Mouse (Mus musculus) neural tube, embryonic 13.5 days (tissue): Measurements from ENCODE around the gene Ubtd2. TPM values are rescaled to one million over a fixed set of nuclear protein-coding genes. Genes with fewer than 3 reads are reported as not detected.

Experiments
- ATAC-seq: fragments of 200-750 bp; cut with Nextera tagmentation; 2 replicates; pipeline ENCODE4 v1.8.0; 2017; ENCODE audit warnings: low read depth, mild to moderate bottlenecking, moderate TSS enrichment, moderate library complexity
- H3K27ac ChIP-seq: fragments of 300-500 bp; sonication (generic); replicated peaks from 2 replicates; pipeline ENCODE4 v1.5.1; 2015; ENCODE audit warnings: moderate library complexity, mild to moderate bottlenecking, inconsistent platforms
- H3K27me3 ChIP-seq: fragments of 300-500 bp; sonication (generic); 2 replicates; pipeline ENCODE4 v1.6.1; 2015; ENCODE audit warnings: mild to moderate bottlenecking, inconsistent platforms
- H3K36me3 ChIP-seq: fragments of 300-500 bp; sonication (generic); 2 replicates; pipeline ENCODE4 v1.6.1; 2015; ENCODE audit warnings: mild to moderate bottlenecking, inconsistent platforms
- H3K4me1 ChIP-seq: fragments of 300-500 bp; sonication (generic); replicated peaks from 2 replicates; pipeline ENCODE4 v1.6.1; 2015; ENCODE audit warnings: inconsistent platforms
- H3K4me2 ChIP-seq: fragments of 300-500 bp; sonication (generic); 2 replicates; pipeline ENCODE4 v1.6.1; 2015; ENCODE audit warnings: inconsistent platforms, mild to moderate bottlenecking, moderate library complexity
- H3K4me3 ChIP-seq: fragments of 300-500 bp; sonication (generic); 2 replicates; pipeline ENCODE4 v1.5.1; 2015; ENCODE audit warnings: mild to moderate bottlenecking, inconsistent platforms
- H3K9ac ChIP-seq: fragments of 300-500 bp; sonication (generic); 2 replicates; pipeline ENCODE4 v1.6.1; 2015; ENCODE audit warnings: moderate library complexity, mild to moderate bottlenecking, inconsistent platforms
- H3K9me3 ChIP-seq: fragments of 300-500 bp; sonication (generic); 2 replicates; pipeline ENCODE4 v1.6.1; 2016; ENCODE audit warnings: inconsistent platforms
- WGBS: fragments of 180-500 bp; shearing (Covaris S2); methylation state at CpG from one replicate; pipeline ENCODE4 v1.1.7; 2015; 5-methylcytosine and 5-hydroxymethylcytosine counted together
- polyA plus RNA-seq: library from polyadenylated mRNA; unstranded; fragments of >200 nt; fragmentation: Nextera tagmentation; extraction: Ambion mirVana; gene quantifications from 2 replicates; pipeline ENCODE4 v1.2.1, GENCODE M21; 2015

Gene Ubtd2
- polyA plus RNA-seq, 1 experiment from 2014 or later, result 46.8 TPM

- no peaks in the 10 kb centered on the region for H3K36me3 ChIP-seq
- peaks cover 40% of the 10 kb centered on the region for H3K4me1 ChIP-seq
- no peak overlapping the region for H3K4me3 ChIP-seq
- no peak overlapping the region for H3K9ac ChIP-seq
- H3K27me3 ChIP-seq, result no peaks in the 10 kb centered on the region
- no peaks in the 10 kb centered on the region for H3K9me3 ChIP-seq
- ATAC-seq, result no peak
- WGBS, result 41% methylated on average over 3 of the region's 3 CpGs
- no peak overlapping the region for H3K4me2 ChIP-seq
- H3K27ac ChIP-seq, result no peak overlapping the region
These were observed 87.7 kb downstream of the Ubtd2 start for GRCm38 (mm10) chr11:32542687-32543411.

GRCm38 (mm10) chr11:32544041-32544440 lies 88.9 kb downstream of the Ubtd2 start:
- no peak overlapping the region for H3K4me2 ChIP-seq
- H3K9me3 ChIP-seq, result no peaks in the 10 kb centered on the region
- H3K27me3 ChIP-seq, result no peaks in the 10 kb centered on the region
- H3K9ac ChIP-seq, result no peak overlapping the region
- H3K4me1 ChIP-seq, result peaks cover 33% of the 10 kb centered on the region
- ATAC-seq, result no peak
- H3K4me3 ChIP-seq, result no peak overlapping the region
- no peaks in the 10 kb centered on the region for H3K36me3 ChIP-seq
- no peak overlapping the region for H3K27ac ChIP-seq
- 85% methylated on average over 6 of the region's 6 CpGs for WGBS

- H3K4me1 ChIP-seq, result peaks cover 37% of the 10 kb centered on the region
- H3K36me3 ChIP-seq, result no peaks in the 10 kb centered on the region
- 85% methylated on average over 5 of the region's 5 CpGs for whole genome bisulfite sequencing
- H3K27ac ChIP-seq, result no peak overlapping the region
- no peaks in the 10 kb centered on the region for H3K27me3 ChIP-seq
- ATAC-seq, result no peak
- no peaks in the 10 kb centered on the region for H3K9me3 ChIP-seq
- no peak overlapping the region for H3K4me3 ChIP-seq
- no peak overlapping the region for H3K9ac ChIP-seq
- H3K4me2 ChIP-seq, result no peak overlapping the region
These were observed 89.3 kb downstream of the Ubtd2 start for GRCm38 (mm10) chr11:32544497-32544896.

GRCm38 (mm10) chr11:32545605-32546004 lies 90.4 kb downstream of the Ubtd2 start:
- H3K36me3 ChIP-seq, result no peaks in the 10 kb centered on the region
- H3K9me3 ChIP-seq, result no peaks in the 10 kb centered on the region
- no peak overlapping the region for H3K4me3 ChIP-seq
- H3K27me3 ChIP-seq, result no peaks in the 10 kb centered on the region
- peaks cover 46% of the 10 kb centered on the region for H3K4me1 ChIP-seq
- 62% methylated on average over 12 of the region's 12 CpGs for WGBS
- no peak overlapping the region for H3K4me2 ChIP-seq
- H3K27ac ChIP-seq, result 0 out of 2 replicates have a peak overlapping the region, but pooled peaks have one; percentile 18
- no peak overlapping the region for H3K9ac ChIP-seq
- no peak for ATAC-seq

- H3K36me3 ChIP-seq, result no peaks in the 10 kb centered on the region
- WGBS, result 89% methylated on average over 5 of the region's 5 CpGs
- no peaks in the 10 kb centered on the region for H3K27me3 ChIP-seq
- ATAC-seq, result no peak
- H3K9me3 ChIP-seq, result no peaks in the 10 kb centered on the region
- peaks cover 54% of the 10 kb centered on the region for H3K4me1 ChIP-seq
- no peak overlapping the region for H3K9ac ChIP-seq
- H3K4me2 ChIP-seq, result no peak overlapping the region
- H3K27ac ChIP-seq, result no peak overlapping the region
- H3K4me3 ChIP-seq, result no peak overlapping the region
These were observed 91.3 kb downstream of the Ubtd2 start for GRCm38 (mm10) chr11:32546483-32546882.

GRCm38 (mm10) chr11:32547391-32547947 lies 92.3 kb downstream of the Ubtd2 start:
- Histone ChIP-seq H3K36me3 (no peaks in the 10 kb centered on the region), H3K27me3 (no peaks in the 10 kb centered on the region), H3K4me3 (no peak overlapping the region), H3K4me2 (no peak overlapping the region), H3K9ac (no peak overlapping the region), H3K27ac (no peak overlapping the region), H3K4me1 (peaks cover 62% of the 10 kb centered on the region), H3K9me3 (no peaks in the 10 kb centered on the region)
- WGBS, result 82% methylated on average over 10 of the region's 10 CpGs
- no peak for ATAC-seq

- Histone ChIP-seq H3K4me1 (peaks cover 63% of the 10 kb centered on the region), H3K27ac (no peak overlapping the region), H3K9ac (no peak overlapping the region), H3K9me3 (no peaks in the 10 kb centered on the region), H3K4me2 (no peak overlapping the region), H3K27me3 (no peaks in the 10 kb centered on the region), H3K36me3 (no peaks in the 10 kb centered on the region), H3K4me3 (no peak overlapping the region)
- WGBS, result 89% methylated on average over 4 of the region's 4 CpGs
- no peak for ATAC-seq
These were observed 93.1 kb downstream of the Ubtd2 start for GRCm38 (mm10) chr11:32548240-32548639.

- 61% methylated on average over 6 of the region's 6 CpGs for WGBS
- Histone ChIP-seq H3K9me3 (no peaks in the 10 kb centered on the region), H3K27me3 (no peaks in the 10 kb centered on the region), H3K36me3 (no peaks in the 10 kb centered on the region), H3K4me3 (no peak overlapping the region), H3K4me2 (no peak overlapping the region), H3K27ac (no peak overlapping the region; the same call in 1 of the 2 replicates), H3K9ac (0 out of 2 replicates have a peak overlapping the region, but pooled peaks have one; percentile 39), H3K4me1 (peaks cover 67% of the 10 kb centered on the region)
- ATAC-seq, result no peak
These were observed 94.1 kb downstream of the Ubtd2 start for GRCm38 (mm10) chr11:32549236-32549635.

GRCm38 (mm10) chr11:32550102-32550501 lies 94.9 kb downstream of the Ubtd2 start:
- no peak overlapping the region for H3K4me2 ChIP-seq
- H3K27me3 ChIP-seq, result no peaks in the 10 kb centered on the region
- no peaks in the 10 kb centered on the region for H3K36me3 ChIP-seq
- no peak for ATAC-seq
- H3K27ac ChIP-seq, result peak overlapping the region; percentile 29; the same call in 1 of the 2 replicates
- H3K9me3 ChIP-seq, result no peaks in the 10 kb centered on the region
- no peak overlapping the region for H3K9ac ChIP-seq
- H3K4me1 ChIP-seq, result peaks cover 63% of the 10 kb centered on the region
- H3K4me3 ChIP-seq, result no peak overlapping the region
- WGBS, result 29% methylated on average over 4 of the region's 4 CpGs

- no peak for ATAC-seq
- H3K4me2 ChIP-seq, result no peak overlapping the region
- H3K27me3 ChIP-seq, result no peaks in the 10 kb centered on the region
- no peaks in the 10 kb centered on the region for H3K9me3 ChIP-seq
- H3K36me3 ChIP-seq, result no peaks in the 10 kb centered on the region
- 89% methylated on average over 4 of the region's 4 CpGs for WGBS
- no peak overlapping the region; the same call in 1 of the 2 replicates for H3K27ac ChIP-seq
- H3K9ac ChIP-seq, result no peak overlapping the region
- H3K4me3 ChIP-seq, result no peak overlapping the region
- peaks cover 56% of the 10 kb centered on the region for H3K4me1 ChIP-seq
These were observed 95.9 kb downstream of the Ubtd2 start for GRCm38 (mm10) chr11:32551056-32551455.

GRCm38 (mm10) chr11:32551579-32552297 lies 96.6 kb downstream of the Ubtd2 start:
- H3K4me1 ChIP-seq, result peaks cover 51% of the 10 kb centered on the region
- 50% methylated on average over 12 of the region's 12 CpGs for WGBS
- peak; percentile 66 for ATAC-seq
- H3K4me3 ChIP-seq, result no peak overlapping the region
- no peak overlapping the region for H3K4me2 ChIP-seq
- H3K36me3 ChIP-seq, result no peaks in the 10 kb centered on the region
- H3K9ac ChIP-seq, result peak overlapping the region; percentile 23; the same call in 1 of the 2 replicates
- H3K27me3 ChIP-seq, result no peaks in the 10 kb centered on the region
- peak overlapping the region; percentile 70 for H3K27ac ChIP-seq
- no peaks in the 10 kb centered on the region for H3K9me3 ChIP-seq

GRCm38 (mm10) chr11:32552401-32553090 lies 97.4 kb downstream of the Ubtd2 start:
- Histone ChIP-seq H3K4me3 (no peak overlapping the region), H3K9me3 (no peaks in the 10 kb centered on the region), H3K9ac (peak overlapping the region; percentile 23; the same call in 1 of the 2 replicates), H3K27ac (peak overlapping the region; percentile 70), H3K4me2 (no peak overlapping the region), H3K4me1 (peaks cover 51% of the 10 kb centered on the region), H3K27me3 (no peaks in the 10 kb centered on the region), H3K36me3 (no peaks in the 10 kb centered on the region)
- WGBS, result 67% methylated on average over 13 of the region's 13 CpGs
- ATAC-seq, result peak; percentile 26; the same call in 1 of the 2 replicates
